Mouse (Mus musculus): ENCODE measurements around the gene Kcnmb2.

Kcnmb2 gene
- long read RNA-seq, experiment 1, partial matches to known transcripts, result 0 of 2 reads
- long read RNA-seq, experiment 1, other reads (novel, unspliced or antisense), result 2 of 2 reads
- long read RNA-seq, experiment 2, partial matches to known transcripts, result 0 of 1 reads
- long read RNA-seq, experiment 2, other reads (novel, unspliced or antisense), result 1 of 1 reads

DNA sequence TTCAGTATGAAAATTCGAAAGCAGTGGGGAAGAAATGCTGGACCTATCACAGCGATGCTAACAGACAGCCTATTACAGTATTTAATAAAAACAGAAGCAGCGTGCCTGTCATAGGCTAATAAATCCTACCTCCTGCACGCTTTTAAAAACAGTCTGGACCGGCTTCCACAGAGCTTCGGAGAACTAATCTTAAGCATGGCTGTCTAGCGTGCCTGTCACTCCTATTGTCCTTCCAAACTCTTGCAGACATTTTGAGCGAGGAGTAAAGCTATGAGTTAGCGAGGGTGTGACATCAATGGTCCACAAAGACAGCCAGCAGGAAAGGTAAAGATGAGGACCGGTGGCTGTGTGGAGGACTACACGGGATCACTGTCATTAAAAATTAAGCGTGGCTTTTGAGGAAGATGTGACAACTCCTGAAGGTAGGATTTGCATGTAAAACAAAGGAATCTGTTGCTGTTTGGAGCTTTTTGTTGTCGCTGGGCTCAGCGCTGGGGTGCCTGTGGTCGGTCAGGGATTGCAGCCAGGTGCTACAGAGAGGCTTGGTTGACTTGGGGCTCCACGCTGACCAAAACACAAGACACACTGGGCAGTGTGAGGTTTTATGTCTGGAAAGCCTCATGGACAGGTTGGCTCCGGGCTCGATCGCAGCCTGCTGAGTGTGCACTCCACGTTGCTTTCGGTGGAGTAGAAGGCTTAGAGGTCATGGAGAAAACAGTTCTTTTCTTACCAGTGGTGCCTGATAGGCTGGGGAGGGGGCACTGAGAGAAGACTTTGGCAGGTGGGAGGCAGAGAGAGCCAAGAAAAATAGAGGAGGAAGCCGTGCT, at the start of gene Kcnmb2:
TSS of gene Kcnmb2 (plus strand) at position 4 of the 827 bp plus-strand sequence.
- intact Hi-C loops (cut with DNase I), result no loop called here

DNA sequence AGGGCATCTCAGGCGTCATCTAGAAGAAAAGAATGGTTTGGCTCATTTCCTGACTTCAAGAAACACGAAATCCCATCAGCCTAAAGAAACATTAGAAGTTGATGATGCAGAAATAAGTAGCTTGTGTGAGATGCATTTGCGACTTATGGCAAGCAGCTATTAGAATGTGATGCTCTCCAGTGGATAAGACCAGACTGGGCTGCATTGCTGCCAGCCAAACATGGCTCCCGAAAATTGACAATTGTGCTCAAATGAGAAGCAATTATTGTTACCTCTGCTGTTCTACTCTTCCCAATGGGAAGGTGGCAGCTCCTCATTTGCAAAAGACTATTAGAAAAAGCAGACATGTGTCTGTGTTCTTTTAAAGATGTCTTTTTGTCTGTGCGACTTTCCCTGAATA, 38.8 kb upstream of the Kcnmb2 start:
- intact Hi-C loops (cut with DNase I), result no loop called here

DNA sequence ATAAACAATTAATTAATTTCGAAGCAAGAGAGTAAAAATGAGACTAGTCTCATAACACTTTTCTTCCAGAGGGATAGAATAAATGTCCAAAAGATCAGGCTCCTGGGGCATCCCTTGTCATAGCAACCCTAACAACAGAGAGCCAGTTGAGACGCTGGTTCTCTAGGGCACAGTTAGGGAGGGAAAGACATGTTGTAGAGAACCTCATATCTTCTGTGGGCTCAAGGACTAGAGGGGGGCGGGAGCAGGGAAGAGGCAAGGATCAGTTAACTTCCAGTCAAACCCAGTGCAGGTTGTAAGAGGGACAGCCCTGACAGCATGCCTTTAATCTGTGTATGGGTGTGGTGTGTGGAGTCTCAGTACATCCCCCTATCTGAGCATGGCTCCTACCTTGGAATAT, 38.2 kb upstream of the Kcnmb2 start:
- intact Hi-C loops (cut with DNase I), result no loop called here

DNA sequence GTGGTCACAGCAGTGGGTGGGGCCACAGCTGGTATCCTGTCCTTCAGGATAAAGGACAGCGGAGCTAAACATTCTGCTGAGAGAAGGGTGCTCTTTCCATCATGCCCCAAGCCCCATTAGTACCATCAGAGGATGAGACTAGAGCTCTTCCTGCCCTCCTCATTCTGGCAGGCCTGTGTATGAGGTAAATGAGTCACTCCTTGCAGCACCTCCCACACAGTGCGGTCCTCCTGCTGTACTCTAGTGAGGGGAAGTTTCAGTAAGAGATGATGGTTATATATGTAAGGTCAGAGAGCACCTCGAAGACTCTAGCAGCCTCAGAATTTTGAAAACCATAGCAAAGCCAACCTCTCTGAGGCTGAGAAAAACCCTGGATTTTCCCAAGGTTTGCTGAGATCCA, 30.8 kb upstream of the Kcnmb2 start:
- intact Hi-C loops (cut with DNase I), result no loop called here

DNA sequence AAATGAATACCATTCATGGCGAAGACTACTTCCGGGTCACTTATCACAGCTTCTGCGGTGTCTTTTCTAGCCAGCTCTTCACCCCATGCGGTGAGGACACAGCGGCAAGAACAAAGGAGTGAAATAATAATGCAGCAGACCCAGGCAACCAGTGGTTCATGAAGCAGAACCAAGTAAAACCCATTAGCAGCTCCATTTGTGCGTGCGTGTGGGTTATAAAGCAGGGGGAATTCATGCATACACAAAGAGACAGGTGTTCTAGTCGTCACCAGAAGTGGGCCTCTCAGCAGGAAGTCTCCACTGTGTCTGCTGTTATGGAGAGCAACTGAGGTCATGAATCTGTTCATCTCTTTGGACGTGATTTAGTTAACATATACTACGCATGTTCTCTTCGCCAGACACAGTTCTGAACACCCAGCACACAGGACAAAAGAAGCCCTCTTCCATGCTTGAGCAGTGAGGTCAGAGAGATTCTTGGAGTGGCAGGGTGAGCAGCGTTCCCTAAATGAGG, 19.6 kb upstream of the Kcnmb2 start:
- intact Hi-C loops (cut with DNase I), result no loop called here

DNA sequence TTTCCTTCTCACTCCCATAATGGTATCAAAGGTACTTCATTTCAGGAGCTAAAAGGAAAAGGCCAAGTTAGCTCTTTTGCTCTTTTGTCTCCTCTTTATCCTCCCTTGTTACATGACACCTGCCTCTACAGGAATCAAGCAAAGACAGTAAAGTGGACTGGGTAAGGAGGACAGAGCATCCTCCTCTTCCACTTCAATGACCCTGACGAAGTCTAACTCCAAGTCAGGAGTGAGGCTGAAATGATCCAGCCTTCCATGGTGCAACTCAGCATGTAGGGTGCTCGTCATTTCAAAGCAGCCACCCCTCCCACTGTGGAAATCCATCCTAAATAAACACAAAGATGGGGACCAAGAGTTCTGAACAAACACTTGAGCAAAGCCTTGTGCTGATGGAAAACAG, 9.7 kb upstream of the Kcnmb2 start:
- intact Hi-C loops (cut with DNase I), result no loop called here

DNA sequence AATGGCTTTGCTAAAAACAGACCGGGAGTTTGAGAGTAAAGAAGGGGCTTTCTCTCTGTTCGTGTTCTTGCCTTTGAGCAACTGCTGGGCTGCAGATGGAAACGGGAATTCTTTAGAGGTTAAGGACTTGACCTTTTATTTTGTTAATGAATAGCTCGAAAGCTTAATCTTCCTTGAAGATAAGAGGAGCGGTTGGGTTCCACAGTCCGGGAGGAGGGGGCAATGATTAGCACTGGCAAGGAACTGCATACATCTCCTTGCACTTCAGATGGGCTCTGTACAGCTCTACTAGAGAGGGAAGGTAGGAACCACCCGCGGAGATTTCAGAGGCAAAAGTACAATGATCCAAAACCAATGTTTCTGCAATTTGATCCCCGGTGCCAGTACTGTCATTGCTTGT, 1.2 kb downstream of the Kcnmb2 start:
- intact Hi-C loops (cut with DNase I), result no loop called here

DNA sequence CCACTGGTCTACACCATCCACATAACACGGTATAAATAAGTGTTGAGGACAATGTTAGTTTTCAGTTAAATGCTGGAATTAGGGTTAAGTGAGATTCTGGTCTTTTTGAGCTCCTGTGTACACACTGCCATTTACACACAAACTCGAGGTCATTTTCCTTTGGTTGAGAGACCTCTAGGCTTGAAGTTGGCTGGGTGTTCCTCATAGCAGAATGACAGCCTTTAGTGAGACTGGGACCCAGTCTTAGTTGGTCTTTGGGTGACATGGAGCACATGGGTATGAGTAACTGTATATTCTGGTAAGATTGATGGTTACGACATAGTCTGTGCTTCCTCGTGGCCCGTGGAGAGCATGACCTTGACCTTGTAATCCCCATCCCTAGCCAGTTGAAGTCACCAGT, 1.8 kb downstream of the Kcnmb2 start:
- intact Hi-C loops (cut with DNase I), result no loop called here

DNA sequence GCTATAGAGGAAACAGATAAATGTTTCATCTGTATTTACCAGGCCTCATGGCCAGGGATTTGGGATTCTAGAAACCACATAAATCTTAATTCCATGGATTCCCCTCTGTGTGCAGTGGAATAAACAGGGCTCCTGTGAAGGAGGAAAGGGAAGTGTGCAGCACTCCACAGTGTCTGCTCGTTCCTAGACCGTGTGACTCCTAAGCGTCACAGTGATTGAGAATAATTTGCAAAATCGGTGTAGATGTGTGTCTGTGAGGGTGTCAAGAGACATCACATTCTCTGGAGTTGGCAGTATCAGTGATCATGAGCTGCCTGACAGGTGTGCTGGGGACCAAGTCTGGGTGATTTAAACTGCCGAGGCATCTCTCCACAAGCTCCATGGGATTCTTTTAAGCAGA, 8.9 kb downstream of the Kcnmb2 start:
- intact Hi-C loops (cut with DNase I), result no loop called here

DNA sequence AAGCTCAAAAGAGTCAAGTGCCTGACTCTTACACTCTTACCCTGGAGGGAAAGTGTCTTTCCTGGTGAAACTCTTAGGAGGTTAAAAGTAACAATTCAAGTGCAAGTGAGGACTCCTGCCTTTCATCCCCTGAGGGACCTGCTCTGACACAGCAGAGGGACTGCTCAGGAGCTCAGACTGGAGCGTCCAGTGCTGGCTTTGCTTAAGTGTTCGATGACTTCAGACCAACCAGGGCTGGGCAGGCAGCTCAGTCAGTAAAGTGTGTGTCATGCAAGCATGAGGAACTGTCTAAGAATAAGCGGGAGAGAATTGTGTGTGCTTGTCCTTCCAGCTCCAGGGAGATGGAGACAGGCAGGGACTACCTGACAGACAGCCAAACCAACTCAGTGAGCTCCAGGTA, 9.4 kb downstream of the Kcnmb2 start:
- intact Hi-C loops (cut with DNase I), result no loop called here

DNA sequence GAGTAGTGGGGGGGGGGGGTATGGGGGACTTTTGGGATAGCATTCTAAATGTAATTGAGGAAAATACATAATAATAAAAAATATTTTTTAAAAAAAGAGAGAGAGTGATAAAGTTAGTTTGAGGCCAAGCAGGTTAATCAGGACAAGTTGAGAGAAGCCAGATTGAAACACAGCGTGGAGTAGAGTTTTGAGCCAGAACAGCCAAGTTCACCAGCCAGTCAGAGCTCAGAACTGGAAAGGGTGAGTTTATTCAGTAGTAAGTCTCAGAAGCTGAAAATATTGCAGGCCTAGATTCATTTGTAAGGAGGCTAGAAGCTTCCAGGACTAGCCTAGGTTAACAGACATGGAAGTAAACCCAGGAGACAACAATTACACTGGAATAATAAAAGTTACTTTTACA, 26.2 kb downstream of the Kcnmb2 start:
- intact Hi-C loops (cut with DNase I), result no loop called here

DNA sequence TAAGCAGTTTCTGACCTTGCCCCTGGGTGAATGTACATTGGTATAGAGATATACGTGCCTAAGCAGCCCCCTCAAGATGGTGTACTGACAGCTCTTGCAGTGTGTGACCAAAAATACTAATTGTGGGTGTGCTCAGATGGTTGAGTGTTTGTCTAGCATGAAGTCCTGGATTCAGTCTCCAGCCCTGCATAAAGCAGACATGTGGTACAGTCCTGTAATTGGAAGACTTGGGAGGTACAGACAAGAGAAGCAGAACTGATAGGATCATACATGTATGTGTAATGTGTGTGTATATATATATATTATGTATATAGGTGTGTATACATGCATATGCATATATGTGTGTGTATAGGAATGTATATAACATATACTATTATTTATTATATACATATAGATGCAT, 32.4 kb downstream of the Kcnmb2 start:
- intact Hi-C loops (cut with DNase I), result no loop called here

DNA sequence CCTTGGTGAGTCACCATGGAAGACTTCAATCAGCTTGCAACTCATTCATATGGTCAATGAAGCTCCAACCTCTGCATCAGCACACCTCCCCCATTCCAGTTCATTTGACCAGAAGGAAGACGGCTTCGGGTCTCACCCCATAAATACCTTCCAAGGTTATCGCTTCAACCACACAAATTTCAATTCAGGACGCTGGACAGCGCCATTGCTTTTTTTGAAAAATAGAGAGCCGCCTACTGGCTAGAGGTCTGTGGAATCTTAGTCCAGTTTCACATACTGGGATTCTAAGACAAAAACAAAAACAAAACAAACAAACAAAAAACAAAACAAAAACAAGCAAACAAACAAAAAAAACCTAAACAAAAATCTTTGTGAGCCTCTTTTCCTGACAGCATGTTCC, 39.2 kb downstream of the Kcnmb2 start:
- intact Hi-C loops (cut with DNase I), result no loop called here

DNA sequence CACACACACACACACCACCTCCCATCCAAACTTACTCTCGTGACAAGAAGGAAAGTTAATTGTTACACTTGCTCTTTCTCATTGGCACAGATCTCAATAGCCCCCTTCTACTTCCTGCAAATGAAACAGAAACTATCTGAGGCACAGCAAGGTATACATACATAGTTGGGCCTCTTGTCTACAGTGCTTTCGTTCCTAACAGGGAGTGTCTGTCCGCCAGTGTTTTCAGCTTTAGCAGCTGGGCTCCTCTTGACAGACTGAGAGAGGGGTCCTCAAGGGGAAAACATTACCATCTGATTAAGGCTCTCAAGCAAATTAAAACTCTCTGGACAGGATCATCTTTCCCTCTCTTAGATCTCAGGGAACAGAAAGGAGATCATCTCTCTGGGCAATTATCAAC, 51.9 kb downstream of the Kcnmb2 start:
- intact Hi-C loops (cut with DNase I), result no loop called here

DNA sequence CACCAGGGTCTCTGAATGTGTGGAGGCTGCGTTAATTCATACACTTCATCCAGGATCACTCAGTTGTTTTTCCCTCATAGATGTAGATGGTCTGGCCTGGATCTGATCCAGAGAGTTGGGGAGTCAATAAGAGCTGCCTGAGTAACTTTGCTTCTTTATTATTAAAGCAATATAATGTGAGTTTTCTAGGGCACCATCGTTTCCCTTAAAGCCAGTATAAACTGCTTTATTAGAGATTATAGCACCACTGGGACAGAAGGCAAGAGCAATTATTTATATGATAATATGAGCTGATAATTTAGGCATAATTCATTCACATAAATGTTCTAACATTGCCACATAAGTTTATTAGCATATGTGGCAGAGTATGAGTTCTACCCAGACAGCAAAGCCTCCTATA, 52.7 kb downstream of the Kcnmb2 start:
- intact Hi-C loops (cut with DNase I), result no loop called here

DNA sequence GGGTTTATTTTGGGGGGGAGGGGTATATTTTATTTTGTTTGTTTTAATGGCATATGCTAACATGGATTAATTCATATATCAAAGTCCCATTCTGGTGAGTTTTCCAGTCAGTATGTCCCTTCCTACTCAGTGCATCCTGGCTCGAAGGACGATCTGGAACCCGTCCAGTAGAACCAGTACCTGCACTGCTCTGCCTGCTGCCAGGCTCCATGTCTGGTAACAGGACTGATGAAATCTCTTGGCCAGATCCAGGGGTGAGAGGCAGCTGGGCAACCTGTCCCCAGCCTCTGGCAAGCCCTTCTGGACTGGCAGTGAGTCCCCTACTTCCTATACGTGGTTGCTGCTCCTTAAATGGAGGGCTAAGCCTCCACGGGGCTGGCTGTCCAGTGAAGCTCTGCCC, 57.5 kb downstream of the Kcnmb2 start:
- intact Hi-C loops (cut with DNase I), result no loop called here

DNA sequence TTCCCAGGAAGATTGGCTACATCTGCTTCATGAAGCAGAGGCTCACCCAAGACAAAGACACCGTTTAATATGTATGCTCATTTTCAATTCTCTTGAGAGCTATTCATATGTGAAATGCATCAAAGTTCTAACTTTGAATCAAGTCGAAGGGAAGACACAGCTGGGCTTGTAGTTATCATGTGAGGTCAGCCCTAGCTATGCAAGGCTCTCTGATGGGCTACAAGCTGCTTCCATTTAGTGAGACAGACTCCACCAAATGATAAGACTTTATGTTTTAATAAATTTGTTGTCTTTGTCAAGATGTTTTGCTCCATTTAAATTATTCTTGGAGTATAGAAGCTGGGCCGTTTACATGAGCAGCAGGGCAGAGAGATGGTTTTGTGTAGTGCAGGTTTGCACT, 58.9 kb downstream of the Kcnmb2 start:
- intact Hi-C loops (cut with DNase I), result no loop called here

DNA sequence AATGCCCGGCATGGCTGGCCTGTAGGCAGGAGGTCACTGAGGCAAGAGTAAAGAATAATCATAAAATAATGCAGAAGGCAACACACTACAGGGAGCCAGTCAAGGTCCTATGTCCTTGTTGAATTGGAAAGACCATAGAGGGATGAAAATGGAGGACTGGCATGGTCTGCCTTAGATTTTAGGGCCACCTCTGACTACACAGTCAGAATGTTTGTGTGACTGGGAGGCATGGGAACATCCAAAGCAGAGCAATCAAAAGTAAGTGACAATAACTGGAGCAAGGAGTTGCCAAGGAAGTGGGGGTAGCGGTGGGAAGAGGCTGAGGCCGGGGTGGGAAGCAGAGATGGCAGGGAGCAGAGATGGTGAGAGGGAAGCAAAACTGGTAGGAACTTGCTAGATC, 60.8 kb downstream of the Kcnmb2 start:
- intact Hi-C loops (cut with DNase I), result no loop called here

DNA sequence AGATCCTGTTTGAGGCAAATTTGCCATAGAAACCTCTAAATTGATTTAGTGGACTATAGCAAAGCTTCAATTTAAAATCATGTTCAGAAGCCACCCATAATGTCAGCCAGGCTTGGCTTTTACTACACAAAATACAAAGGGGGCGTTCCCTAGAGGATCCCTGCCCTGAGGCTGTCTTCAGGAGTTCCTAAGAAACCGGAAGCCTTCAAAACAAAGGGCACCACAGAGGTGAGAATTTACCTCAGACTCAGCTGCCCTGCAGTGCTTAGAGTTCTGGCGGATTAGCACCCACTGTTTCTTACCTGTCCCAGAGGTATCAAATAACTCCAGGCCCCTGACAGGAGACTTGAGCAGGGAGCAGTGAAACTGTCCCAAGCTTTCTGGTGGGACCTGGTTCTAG, 77.4 kb downstream of the Kcnmb2 start:
- intact Hi-C loops (cut with DNase I), result no loop called here

DNA sequence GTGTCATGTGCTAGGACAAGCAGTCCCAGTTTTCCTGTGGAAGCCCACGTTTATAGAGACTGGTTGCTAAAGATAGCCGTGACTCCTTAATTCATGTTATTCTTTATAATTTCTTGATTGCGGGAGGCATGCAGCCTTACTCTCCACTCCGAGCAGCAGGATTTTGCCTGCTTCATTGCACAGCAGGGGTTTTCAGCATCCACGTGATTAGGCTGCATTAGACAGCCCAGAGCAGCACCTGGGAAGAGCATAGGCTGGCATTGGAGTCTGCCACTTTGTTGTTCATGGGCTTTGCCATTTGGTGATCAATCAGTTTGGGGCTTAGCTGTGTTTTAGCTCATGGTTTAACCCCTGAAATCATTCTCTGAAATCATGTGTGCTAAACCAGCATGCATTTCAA, 80.1 kb downstream of the Kcnmb2 start:
- intact Hi-C loops (cut with DNase I), result no loop called here

DNA sequence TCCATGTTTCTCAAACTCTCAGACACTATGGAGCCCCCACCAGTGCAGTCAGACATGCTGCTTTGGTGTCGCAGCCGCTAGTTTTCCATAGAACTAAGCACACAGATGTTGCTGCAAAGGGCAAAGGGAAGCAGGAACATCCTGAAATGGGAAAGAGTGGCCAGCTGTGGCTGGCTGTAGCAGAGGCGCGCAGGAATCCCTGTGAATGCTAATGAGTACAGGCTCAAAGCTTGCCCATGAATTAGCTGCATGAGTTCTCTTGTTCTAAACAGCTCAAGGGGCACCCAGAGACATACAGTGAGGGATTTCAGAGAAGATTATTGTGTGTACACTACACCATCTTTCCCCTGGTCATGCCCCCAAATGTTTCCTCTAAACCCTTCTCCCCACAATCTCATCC, 82.8 kb downstream of the Kcnmb2 start:
- intact Hi-C loops (cut with DNase I), result no loop called here

DNA sequence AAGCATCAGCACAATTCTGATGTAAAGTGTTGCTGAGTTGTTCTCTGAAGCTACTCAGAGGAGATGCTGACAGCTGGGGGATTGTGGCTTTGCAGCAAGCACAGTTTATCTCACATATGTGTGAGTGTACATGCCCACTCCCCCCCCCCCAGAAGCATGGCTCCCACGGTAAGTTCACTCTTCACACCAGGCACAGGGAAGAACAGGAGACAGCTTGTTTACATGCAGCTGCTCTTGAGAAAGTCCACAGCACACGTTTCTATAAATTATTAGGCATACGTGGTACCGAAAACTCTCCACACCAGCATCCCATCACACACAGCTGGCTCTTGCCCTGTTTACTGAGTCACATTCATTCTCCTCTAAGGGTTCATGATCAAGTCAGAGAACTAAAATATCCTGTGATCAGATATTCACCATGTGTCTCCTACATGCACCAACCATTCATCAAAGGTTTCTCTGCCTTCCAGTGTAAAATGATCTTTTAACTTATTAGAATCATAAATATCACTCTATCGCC, 89.3 kb downstream of the Kcnmb2 start:
- intact Hi-C loops (cut with DNase I), result no loop called here

DNA sequence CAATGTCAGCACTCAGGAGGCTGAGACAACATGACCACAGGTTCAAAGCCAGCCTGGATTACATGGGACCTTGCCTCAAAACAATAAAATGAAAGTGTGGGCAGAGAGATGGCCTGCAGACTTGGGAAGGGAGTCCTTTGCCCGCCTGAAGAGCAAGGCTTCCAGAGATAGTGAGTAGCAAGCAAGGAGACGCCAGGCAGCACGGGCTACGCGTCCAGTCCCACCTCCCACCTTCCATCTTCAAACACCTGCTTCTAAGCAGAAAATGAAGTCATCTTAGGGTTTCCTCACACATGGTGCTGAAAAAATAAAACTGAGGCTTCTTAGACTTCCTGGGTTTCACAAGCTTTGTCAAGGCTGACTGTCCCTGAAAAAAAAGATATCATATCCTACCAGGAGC, 109.3 kb downstream of the Kcnmb2 start:
- intact Hi-C loops (cut with DNase I), result no loop called here

Data from adrenal gland (tissue).